Mouse (Mus musculus) brain, embryonic 14.5 days (tissue): ENCODE results near the gene Smad6. TPM values are rescaled to one million over a fixed set of nuclear protein-coding genes. Genes with fewer than 3 reads are reported as not detected.

Source experiments
- DNase-seq: peaks from one replicate; pipeline ENCODE4 v3.0.0-alpha.2; 2011; ENCODE audit warnings: low read depth
- CTCF ChIP-seq: fragments of 200-500 bp; IDR thresholded peaks from 2 replicates; pipeline ENCODE4 v1.5.1; 2012; ENCODE audit warnings: inconsistent platforms, mild to moderate bottlenecking, moderate library complexity, borderline replicate concordance; ENCODE audit not compliant: insufficient read depth, insufficient read length; ENCODE audit errors: extremely low read depth
- POLR2A ChIP-seq: fragments of 200-500 bp; IDR thresholded peaks from 2 replicates; pipeline ENCODE4 v1.6.1; 2012; ENCODE audit warnings: mild to moderate bottlenecking, inconsistent platforms, borderline replicate concordance; ENCODE audit not compliant: poor library complexity, insufficient read depth, insufficient read length, severe bottlenecking; ENCODE audit errors: extremely low read depth
- polyA plus RNA-seq: library from polyadenylated mRNA; depleted of rRNA; stranded (reverse); fragments of >200 nt; gene quantifications from 2 replicates; pipeline ENCODE4 v1.2.3, GENCODE M21; 2012

Smad6 gene
- polyA plus RNA-seq, 1 experiment = 6.1 TPM

GRCm38 (mm10) chr9:64049471-64050380, 27.9 kb upstream of the Smad6 start:
- DNase-seq = peak; percentile 81
- TF ChIP-seq CTCF = no peak
- no peak for TF ChIP-seq POLR2A

GRCm38 (mm10) chr9:64045117-64045890, 23.4 kb upstream of the Smad6 start:
- DNase-seq = peak; percentile 37
- TF ChIP-seq POLR2A = no peak
- TF ChIP-seq CTCF = no peak

- DNase-seq = no peak
- TF ChIP-seq POLR2A = no peak
- TF ChIP-seq CTCF = no peak
These were observed 22.5 kb upstream of the Smad6 start for GRCm38 (mm10) chr9:64044343-64044742.

- no peak for TF ChIP-seq CTCF
- TF ChIP-seq POLR2A = no peak
- DNase-seq = no peak
These were observed 21.1 kb upstream of the Smad6 start for GRCm38 (mm10) chr9:64042911-64043310.

- DNase-seq = no peak
- no peak for TF ChIP-seq CTCF
- TF ChIP-seq POLR2A = no peak
These were observed 20.4 kb upstream of the Smad6 start for GRCm38 (mm10) chr9:64042216-64042615.

GRCm38 (mm10) chr9:64029908-64030631, 8.2 kb upstream of the Smad6 start:
- TF ChIP-seq POLR2A (no peak), CTCF (no peak)
- no peak for DNase-seq

- peak; percentile 43 for DNase-seq
- TF ChIP-seq POLR2A (no peak), CTCF (peak; percentile 65; the same call in 1 of the 2 replicates)
These were observed 3.7 kb upstream of the Smad6 start for GRCm38 (mm10) chr9:64025565-64025964.

GRCm38 (mm10) chr9:64024976-64025375, 3.1 kb upstream of the Smad6 start:
- TF ChIP-seq POLR2A = no peak
- TF ChIP-seq CTCF = peak; percentile 22; the same call in 1 of the 2 replicates

GRCm38 (mm10) chr9:64022562-64023366, 905 bp upstream of the Smad6 start:
- DNase-seq = peak; percentile 95
- TF ChIP-seq POLR2A = no peak
- TF ChIP-seq CTCF = no peak

More at GRCm38 (mm10) chr9:64024976-64025375, 3.1 kb upstream of the Smad6 start:
- DNase-seq = no peak

- no peak for TF ChIP-seq POLR2A
- TF ChIP-seq CTCF = no peak
- peak; percentile 52 for DNase-seq
These were observed 474 bp downstream of the Smad6 start for GRCm38 (mm10) chr9:64021319-64021850.
